Mouse (Mus musculus): ENCODE data around the gene Zfp790. TPM values are rescaled to one million over a fixed set of nuclear protein-coding genes. Genes with fewer than 3 reads are reported as not detected.

The Zfp790 gene
- total and polyA plus RNA-seq, 3 experiments, result 3.1 to 10.8 (median 10.1) TPM

- 96% methylated on average over 3 of the region's 3 CpGs for WGBS
- Histone ChIP-seq H3K79me2 (replicated peaks; ENCODE audit: control insufficient read depth, insufficient read depth, low read length) (peaks cover 5% of the 10 kb centered on the region; the same call in 1 of the 2 replicates), H3K4me1 (ENCODE audit: control insufficient read depth, insufficient read depth, low read length) (no peaks in the 10 kb centered on the region; the same call in 1 of the 2 replicates), H3K36me3 (ENCODE audit: control insufficient read depth, insufficient read depth, low read length) (peaks cover 8% of the 10 kb centered on the region), H3K9ac (ENCODE audit: low read depth, low read length) (no peak overlapping the region), H3K4me3 (no peak overlapping the region), H3K27me3 (ENCODE audit: control insufficient read depth, insufficient read depth, low read length) (no peaks in the 10 kb centered on the region), H3K27ac (no peak overlapping the region)
- TF ChIP-seq CTCF (IDR thresholded peaks at IDR 0.05), result no peak
- TF ChIP-seq EP300 (IDR thresholded peaks at IDR 0.05; ENCODE audit: insufficient read depth, low read depth, low read length), result no peak
- TF ChIP-seq POLR2A (IDR thresholded peaks at IDR 0.05; ENCODE audit: insufficient read depth, low read depth, low read length), result no peak
- no peak for DNase-seq
- intact Hi-C loops (cut with DNase I), result no loop called here
Measured at GRCm38 (mm10) chr7:29774371-29774770, 41.5 kb upstream of the Zfp790 start.

GRCm38 (mm10) chr7:29776568-29776967 is 39.3 kb upstream of the Zfp790 start:
- H3K36me3 ChIP-seq (ENCODE audit: control insufficient read depth, insufficient read depth, low read length), result peaks cover 8% of the 10 kb centered on the region
- no peak for DNase-seq
- intact Hi-C loops (cut with DNase I), result no loop called here

GRCm38 (mm10) chr7:29777372-29777771 is 38.5 kb upstream of the Zfp790 start:
- Histone ChIP-seq H3K4me1 (ENCODE audit: control insufficient read depth, insufficient read depth, low read length) (no peaks in the 10 kb centered on the region; the same call in 1 of the 2 replicates), H3K36me3 (ENCODE audit: control insufficient read depth, insufficient read depth, low read length) (peaks cover 8% of the 10 kb centered on the region), H3K9ac (ENCODE audit: low read depth, low read length) (no peak overlapping the region), H3K27ac (no peak overlapping the region), H3K27me3 (ENCODE audit: control insufficient read depth, insufficient read depth, low read length) (no peaks in the 10 kb centered on the region), H3K79me2 (replicated peaks; ENCODE audit: control insufficient read depth, insufficient read depth, low read length) (0 out of 2 replicates have a peak, but pooled peaks cover 5% of the 10 kb centered on the region), H3K4me3 (no peak overlapping the region)
- WGBS, result 94% methylated on average over 10 of the region's 10 CpGs
- intact Hi-C loops (cut with DNase I), result no loop called here
- DNase-seq, result no peak
- TF ChIP-seq CTCF (IDR thresholded peaks at IDR 0.05) (no peak), POLR2A (IDR thresholded peaks at IDR 0.05; ENCODE audit: insufficient read depth, low read depth, low read length) (no peak), EP300 (IDR thresholded peaks at IDR 0.05; ENCODE audit: insufficient read depth, low read depth, low read length) (no peak)

More at GRCm38 (mm10) chr7:29776568-29776967, 39.3 kb upstream of the Zfp790 start:
- no peak overlapping the region for H3K4me3 ChIP-seq
- H3K27ac ChIP-seq, result no peak overlapping the region
- no peak overlapping the region for H3K9ac ChIP-seq (ENCODE audit: low read depth, low read length)
- H3K27me3 ChIP-seq (ENCODE audit: control insufficient read depth, insufficient read depth, low read length), result no peaks in the 10 kb centered on the region
- 97% methylated on average over 19 of the region's 19 CpGs for WGBS
- 0 out of 2 replicates have a peak, but pooled peaks cover 5% of the 10 kb centered on the region for H3K79me2 ChIP-seq (replicated peaks; ENCODE audit: control insufficient read depth, insufficient read depth, low read length)
- TF ChIP-seq EP300 (IDR thresholded peaks at IDR 0.05; ENCODE audit: insufficient read depth, low read depth, low read length) (no peak), POLR2A (IDR thresholded peaks at IDR 0.05; ENCODE audit: insufficient read depth, low read depth, low read length) (no peak), CTCF (IDR thresholded peaks at IDR 0.05) (no peak)
- no peaks in the 10 kb centered on the region; the same call in 1 of the 2 replicates for H3K4me1 ChIP-seq (ENCODE audit: control insufficient read depth, insufficient read depth, low read length)

GRCm38 (mm10) chr7:29783871-29784551 is 31.9 kb upstream of the Zfp790 start, which contains the start of gene Zfp30:
TSS of gene Zfp30 (plus strand) at chr7:29783998.
- H3K4me3 ChIP-seq, result peak within 1 kb of the TSS; percentile 74
- intact Hi-C loops (cut with DNase I), result loop anchor here (2.0 kb wide), 1 partner anchor 15 kb away; the partner anchor contains the start of gene Zfp84
- no peaks in the 10 kb centered on the region for H3K27me3 ChIP-seq (ENCODE audit: control insufficient read depth, insufficient read depth, low read length)
- peak; percentile 85 to 88 for DNase-seq
- H3K4me1 ChIP-seq (ENCODE audit: control insufficient read depth, insufficient read depth, low read length), result peaks cover 3% of the 10 kb centered on the region
- no peaks in the 10 kb centered on the region for H3K36me3 ChIP-seq (ENCODE audit: control insufficient read depth, insufficient read depth, low read length)
- under 1% methylated on average over 45 of the region's 45 CpGs for WGBS
- H3K9ac ChIP-seq (ENCODE audit: low read depth, low read length), result peak within 1 kb of the TSS; percentile 87
- H3K79me2 ChIP-seq (replicated peaks; ENCODE audit: control insufficient read depth, insufficient read depth, low read length), result no peaks in the 10 kb centered on the region
- peak within 1 kb of the TSS; percentile 78 for H3K27ac ChIP-seq
- TF ChIP-seq EP300 (IDR thresholded peaks at IDR 0.05; ENCODE audit: insufficient read depth, low read depth, low read length) (no peak), POLR2A (IDR thresholded peaks at IDR 0.05; ENCODE audit: insufficient read depth, low read depth, low read length) (peak; percentile 65), CTCF (IDR thresholded peaks at IDR 0.05) (no peak)

- Histone ChIP-seq H3K79me2 (replicated peaks; ENCODE audit: control insufficient read depth, insufficient read depth, low read length) (no peaks in the 10 kb centered on the region), H3K4me1 (ENCODE audit: control insufficient read depth, insufficient read depth, low read length) (peaks cover 3% of the 10 kb centered on the region), H3K4me3 (peak overlapping the region; percentile 74), H3K36me3 (ENCODE audit: control insufficient read depth, insufficient read depth, low read length) (no peaks in the 10 kb centered on the region), H3K27ac (no peak overlapping the region; the same call in 1 of the 2 replicates), H3K27me3 (ENCODE audit: control insufficient read depth, insufficient read depth, low read length) (no peaks in the 10 kb centered on the region), H3K9ac (ENCODE audit: low read depth, low read length) (no peak overlapping the region)
- TF ChIP-seq EP300 (IDR thresholded peaks at IDR 0.05; ENCODE audit: insufficient read depth, low read depth, low read length) (no peak), POLR2A (IDR thresholded peaks at IDR 0.05; ENCODE audit: insufficient read depth, low read depth, low read length) (no peak), CTCF (IDR thresholded peaks at IDR 0.05) (no peak)
- 44% methylated on average over 8 of the region's 8 CpGs for WGBS
- intact Hi-C loops (cut with DNase I), result loop anchor here (2.0 kb wide), 1 partner anchor 16 kb away; the partner anchor contains the start of gene Zfp84
- DNase-seq, result no peak
Measured at GRCm38 (mm10) chr7:29785023-29785422, 30.9 kb upstream of the Zfp790 start.

GRCm38 (mm10) chr7:29785888-29786287 is 30.0 kb upstream of the Zfp790 start:
- WGBS, result 74% methylated on average over 5 of the region's 5 CpGs
- H3K36me3 ChIP-seq (ENCODE audit: control insufficient read depth, insufficient read depth, low read length), result no peaks in the 10 kb centered on the region
- intact Hi-C loops (cut with DNase I), result loop anchor here (2.0 kb wide), 1 partner anchor 17 kb away; the partner anchor contains the start of gene Zfp84
- H3K27ac ChIP-seq, result no peak overlapping the region
- H3K4me3 ChIP-seq, result peak overlapping the region; percentile 74; the same call in 1 of the 2 replicates
- no peak overlapping the region for H3K9ac ChIP-seq (ENCODE audit: low read depth, low read length)
- H3K79me2 ChIP-seq (replicated peaks; ENCODE audit: control insufficient read depth, insufficient read depth, low read length), result no peaks in the 10 kb centered on the region
- DNase-seq, result no peak
- peaks cover 3% of the 10 kb centered on the region for H3K4me1 ChIP-seq (ENCODE audit: control insufficient read depth, insufficient read depth, low read length)
- TF ChIP-seq CTCF (IDR thresholded peaks at IDR 0.05) (no peak), POLR2A (IDR thresholded peaks at IDR 0.05; ENCODE audit: insufficient read depth, low read depth, low read length) (no peak), EP300 (IDR thresholded peaks at IDR 0.05; ENCODE audit: insufficient read depth, low read depth, low read length) (no peak)
- no peaks in the 10 kb centered on the region for H3K27me3 ChIP-seq (ENCODE audit: control insufficient read depth, insufficient read depth, low read length)
